Mouse (Mus musculus) right cerebral cortex, postnatal 14 days (tissue): ENCODE results near the gene Ier5.

Experiments used
- DNase-seq: peaks from one replicate; pipeline ENCODE4 v3.0.0; 2022

Ier5 gene

GRCm38 (mm10) chr1:155099280-155099848 is at the start of gene Ier5:
Ier5 (minus strand) TSS chr1:155099636.
- DNase-seq: peak; percentile 92

- no peak for DNase-seq
Observed at GRCm38 (mm10) chr1:155147228-155147627, 47.8 kb upstream of the Ier5 start.

DNA sequence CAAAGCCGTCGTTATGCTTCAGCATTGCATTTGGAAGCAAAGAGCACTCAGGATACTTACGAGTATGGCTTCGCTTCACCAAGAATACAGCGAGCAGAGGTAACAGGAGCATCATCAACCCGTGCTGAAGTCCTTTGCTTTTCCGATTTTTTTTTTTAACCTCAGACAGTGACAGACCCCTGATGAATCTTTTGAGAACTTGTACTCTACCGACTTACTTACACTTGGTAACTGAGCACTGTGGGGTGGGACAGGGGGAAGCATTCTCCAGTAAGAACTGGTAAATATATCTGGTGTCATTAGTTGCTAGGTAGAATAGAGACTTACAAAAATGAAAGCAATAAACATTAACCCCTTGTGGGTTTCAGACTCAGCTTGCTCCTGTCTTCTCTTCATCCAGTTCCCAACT is 47.1 kb upstream of the Ier5 start, which contains the start of gene Mr1:
TSS of gene Mr1 (minus strand) at position 243 of the 409 bp plus-strand sequence.
- no peak for DNase-seq

- DNase-seq: no peak
Observed at GRCm38 (mm10) chr1:155145620-155146019, 46.2 kb upstream of the Ier5 start.

DNA sequence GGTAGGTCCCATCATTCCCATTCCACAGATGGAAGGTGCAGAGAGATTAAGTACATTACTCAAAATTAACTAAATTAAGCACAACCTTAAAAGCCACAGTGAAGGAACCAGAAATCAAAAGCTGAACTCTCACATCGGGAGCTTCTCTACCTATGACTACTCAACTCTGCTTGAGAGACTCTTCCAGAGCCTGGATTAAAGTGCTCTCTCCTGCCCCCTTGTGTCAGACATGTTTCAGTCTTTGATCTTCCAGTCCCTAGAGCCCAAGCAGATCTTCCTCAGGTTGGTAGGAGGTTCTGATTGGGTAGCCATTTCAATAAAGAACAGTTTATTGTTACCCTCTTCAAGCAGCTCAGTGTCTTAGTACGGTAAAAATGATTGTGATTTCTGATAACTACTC is 40.6 kb upstream of the Ier5 start:
- peak; percentile 42 for DNase-seq

- DNase-seq: no peak
Observed at GRCm38 (mm10) chr1:155138795-155139194, 39.4 kb upstream of the Ier5 start.

DNA sequence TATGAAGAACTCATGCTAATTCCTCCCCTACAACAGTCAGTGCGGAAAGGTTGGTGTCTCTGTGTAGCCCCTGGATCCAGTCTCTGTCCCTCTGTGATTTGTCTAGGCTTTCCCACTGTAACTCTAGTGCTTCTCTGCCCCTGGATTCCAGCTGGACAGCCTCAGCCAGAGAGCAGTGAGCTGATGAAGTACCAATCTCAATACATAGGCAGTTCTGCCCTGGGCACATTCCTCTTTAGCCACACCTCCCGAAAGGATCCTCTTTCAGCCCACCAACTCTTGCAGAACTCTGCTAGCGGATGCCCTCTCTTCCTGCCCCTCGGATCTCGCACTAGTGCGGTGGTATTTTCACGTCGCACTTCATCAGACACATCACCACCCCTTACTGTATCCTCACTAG is 35.4 kb upstream of the Ier5 start:
- no peak for DNase-seq

- DNase-seq: no peak
Observed at GRCm38 (mm10) chr1:155127429-155127934, 28.0 kb upstream of the Ier5 start.

GRCm38 (mm10) chr1:155126716-155127115 is 27.3 kb upstream of the Ier5 start:
- DNase-seq: no peak

DNA sequence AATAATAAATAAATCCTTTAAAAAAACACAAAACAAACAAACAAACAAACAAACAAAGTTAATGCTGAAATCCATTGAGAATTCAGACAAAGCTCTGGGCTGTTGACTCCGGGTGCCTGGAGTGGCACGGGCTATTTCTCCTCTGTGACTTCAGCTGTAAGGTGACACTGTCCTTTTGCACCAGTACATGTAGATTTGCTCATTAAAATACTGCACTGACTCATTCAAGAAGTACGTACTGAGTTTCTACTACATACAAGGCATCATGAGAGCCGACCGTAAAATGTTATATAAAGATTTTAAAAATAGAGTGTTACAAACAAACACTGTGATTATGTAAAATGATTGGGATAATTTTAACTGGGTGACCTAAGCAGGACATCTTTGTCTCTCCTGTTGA is 25.0 kb upstream of the Ier5 start:
- DNase-seq: no peak

- peak; percentile 20 for DNase-seq
Observed at GRCm38 (mm10) chr1:155121977-155122939, 22.8 kb upstream of the Ier5 start.

- no peak for DNase-seq
Observed at GRCm38 (mm10) chr1:155119719-155120118, 20.3 kb upstream of the Ier5 start.

GRCm38 (mm10) chr1:155113946-155114345 is 14.5 kb upstream of the Ier5 start:
- no peak for DNase-seq

GRCm38 (mm10) chr1:155112875-155113274 is 13.4 kb upstream of the Ier5 start:
- no peak for DNase-seq

GRCm38 (mm10) chr1:155112118-155112517 is 12.7 kb upstream of the Ier5 start:
- no peak for DNase-seq

- no peak for DNase-seq
Observed at GRCm38 (mm10) chr1:155111491-155111890, 12.1 kb upstream of the Ier5 start.

- DNase-seq: no peak
Observed at GRCm38 (mm10) chr1:155109387-155110350, 10.2 kb upstream of the Ier5 start.

DNA sequence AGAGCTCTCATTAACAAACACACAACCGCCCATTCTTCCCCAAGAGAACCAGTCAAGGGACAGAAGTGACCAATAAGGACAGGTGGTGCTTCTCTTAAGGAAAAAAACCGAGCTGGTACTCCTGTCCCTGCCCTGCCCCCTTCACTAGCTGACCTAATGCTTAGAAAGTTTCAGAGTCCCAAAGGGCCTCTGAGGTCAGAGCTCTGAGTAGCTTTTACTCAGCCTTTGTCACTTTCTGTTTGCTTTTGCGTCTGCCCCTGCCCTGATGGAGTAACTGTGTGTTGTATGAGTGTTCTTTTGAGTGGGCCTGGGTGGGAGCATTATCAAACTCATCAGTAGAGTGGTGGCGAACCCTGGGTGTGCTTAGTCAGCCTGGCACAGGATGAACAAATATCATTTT is 9.0 kb upstream of the Ier5 start:
- no peak for DNase-seq

GRCm38 (mm10) chr1:155107843-155108242 is 8.4 kb upstream of the Ier5 start:
- no peak for DNase-seq

GRCm38 (mm10) chr1:155106310-155106709 is 6.9 kb upstream of the Ier5 start:
- DNase-seq: no peak

- DNase-seq: no peak
Observed at GRCm38 (mm10) chr1:155103991-155104390, 4.6 kb upstream of the Ier5 start.

DNA sequence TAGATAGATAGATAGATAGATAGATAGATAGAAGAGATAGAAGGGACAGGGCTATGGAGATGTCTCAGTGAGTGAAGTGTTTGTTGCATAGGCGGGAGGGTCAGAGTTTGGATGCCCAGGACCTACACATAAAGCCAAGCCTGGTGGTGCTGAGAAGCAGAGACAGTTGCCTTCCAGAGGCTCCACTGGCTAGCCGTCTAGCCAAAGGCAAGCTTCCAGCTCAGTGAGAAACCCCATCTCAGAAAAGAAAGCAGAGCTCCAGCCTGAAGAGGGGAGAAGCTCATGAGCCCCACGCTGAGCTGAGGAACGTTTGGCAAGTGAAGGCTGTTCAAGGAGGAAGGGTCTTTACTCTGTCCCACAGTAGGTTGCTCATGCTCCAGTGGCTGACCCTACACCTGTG is 3.2 kb upstream of the Ier5 start:
- DNase-seq: no peak
